Mouse (Mus musculus) thymus, adult 2 months (tissue): ENCODE measurements around the gene Olfr641.

Experiments
- CTCF ChIP-seq: fragments of 200-500 bp; IDR thresholded peaks from 2 replicates; pipeline ENCODE4 v1.5.1; 2012; ENCODE audit warnings: mild to moderate bottlenecking, control low read depth, low read length, moderate library complexity, borderline replicate concordance; ENCODE audit not compliant: control insufficient read depth, poor library complexity, insufficient read depth; ENCODE audit errors: extremely low read depth
- POLR2A ChIP-seq: fragments of 200-500 bp; IDR thresholded peaks from 2 replicates; pipeline ENCODE4 v1.6.1; 2012; ENCODE audit warnings: mild to moderate bottlenecking, low read length, control low read depth, moderate library complexity; ENCODE audit not compliant: control insufficient read depth, poor library complexity, insufficient read depth; ENCODE audit errors: extremely low read depth

DNA sequence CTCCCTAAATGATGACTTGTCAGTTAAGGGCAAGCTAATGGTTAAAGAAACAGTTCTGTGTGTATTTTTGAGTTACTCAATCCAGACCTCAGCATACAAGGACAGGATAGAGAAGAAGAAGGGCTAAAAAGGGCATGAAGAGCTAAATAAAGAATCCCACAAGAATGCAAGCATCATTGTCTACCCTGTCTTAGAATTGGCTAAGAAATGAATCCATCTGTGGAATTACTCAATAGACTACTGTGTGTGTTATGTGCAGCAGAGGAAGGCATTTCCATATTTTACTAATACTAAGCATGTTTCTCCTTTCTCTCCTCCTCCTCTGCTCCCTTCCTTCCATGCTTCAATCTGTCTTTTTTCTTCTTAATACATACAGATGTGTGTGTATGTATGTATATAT is 36.1 kb upstream of the Olfr641 start:
- TF ChIP-seq POLR2A (no peak), CTCF (no peak)
